Mouse (Mus musculus) ovary, adult 18-20 months (tissue): ENCODE measurements around the gene Kif5a.
A peak's percentile ranks its signal among the peaks of the same experiment; 100 is the strongest.

Source experiments
- DNase-seq: peaks from one replicate; pipeline ENCODE4 v3.0.0; 2022; ENCODE audit warnings: low spot score, mixed read lengths

Gene Kif5a

DNA sequence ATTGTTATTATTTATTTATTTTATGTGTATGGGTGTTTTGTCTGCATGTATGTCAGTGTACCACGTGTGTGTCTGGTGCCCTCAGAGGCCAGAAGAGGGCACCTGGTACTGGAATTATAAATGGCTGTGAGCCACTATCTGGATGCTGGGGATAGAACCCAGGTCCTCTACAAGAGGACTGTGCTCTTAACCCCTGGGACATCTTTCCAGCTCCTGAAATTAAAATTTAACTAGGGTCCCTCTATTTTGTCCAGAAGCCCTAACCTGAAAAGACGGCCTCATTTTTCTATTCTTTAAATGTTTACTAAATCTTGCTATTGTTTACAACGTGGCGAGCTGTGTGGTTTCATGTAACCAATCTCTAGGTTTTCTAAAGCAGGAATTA lies 2.6 kb upstream of the Kif5a start:
- no peak for DNase-seq

DNA sequence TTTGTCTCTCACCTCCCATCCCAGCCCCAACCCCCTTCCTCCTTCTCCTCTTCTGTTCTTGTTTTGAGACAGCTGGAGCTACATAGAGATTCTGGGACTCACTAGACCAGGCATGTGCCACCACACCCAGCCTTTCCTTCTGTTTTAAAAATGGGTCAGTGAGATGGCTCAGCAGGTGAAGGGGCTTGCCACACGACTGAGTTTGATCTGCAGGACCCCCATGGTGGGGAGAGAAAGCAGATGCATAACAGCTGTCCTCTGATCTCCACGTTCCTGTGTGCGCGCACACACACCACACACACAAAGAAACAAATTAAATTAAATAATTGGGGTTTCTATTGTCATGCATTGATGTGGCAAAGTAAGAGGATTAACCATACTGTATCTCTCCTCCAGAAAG lies 1.8 kb upstream of the Kif5a start:
- no peak for DNase-seq

DNA sequence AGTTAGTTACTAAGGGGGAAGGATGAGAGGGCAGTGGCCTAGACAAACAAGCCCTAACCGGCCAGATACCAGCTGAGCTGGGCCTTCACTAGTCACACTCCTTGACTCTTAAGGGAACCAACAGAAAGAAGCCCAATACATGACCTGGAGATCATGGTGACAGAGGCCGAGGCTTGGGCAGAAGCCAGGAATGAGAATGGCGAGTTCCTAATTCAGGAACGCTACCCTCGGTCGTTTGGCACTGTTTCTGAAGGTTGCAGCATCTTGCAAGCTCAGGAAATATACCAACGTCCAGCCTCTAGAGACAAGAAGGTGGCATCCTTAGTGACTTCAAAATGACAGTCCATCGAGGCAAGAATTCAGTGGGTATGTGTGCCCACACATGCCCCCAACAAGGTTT lies 1.2 kb upstream of the Kif5a start:
- DNase-seq = no peak

DNA sequence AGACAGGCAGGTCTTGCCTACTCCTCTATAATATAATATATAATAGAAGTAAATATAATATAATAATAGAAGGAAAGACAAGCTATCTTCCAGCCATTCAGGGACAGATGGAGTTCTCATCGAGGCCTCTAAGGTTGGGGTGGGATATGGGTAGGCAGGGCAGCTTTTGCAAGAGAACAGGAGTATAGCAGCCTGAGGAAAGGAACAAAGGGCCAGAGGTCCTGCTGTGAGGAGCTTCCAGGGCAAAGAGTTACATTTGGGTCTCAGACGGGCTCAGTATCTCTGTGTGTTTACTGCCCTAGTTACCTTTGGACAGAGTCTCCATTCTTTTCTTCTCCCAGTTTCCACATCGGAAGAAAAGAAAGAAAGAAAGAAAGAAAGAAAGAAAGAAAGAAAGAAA lies 483 bp upstream of the Kif5a start:
- DNase-seq = no peak

DNA sequence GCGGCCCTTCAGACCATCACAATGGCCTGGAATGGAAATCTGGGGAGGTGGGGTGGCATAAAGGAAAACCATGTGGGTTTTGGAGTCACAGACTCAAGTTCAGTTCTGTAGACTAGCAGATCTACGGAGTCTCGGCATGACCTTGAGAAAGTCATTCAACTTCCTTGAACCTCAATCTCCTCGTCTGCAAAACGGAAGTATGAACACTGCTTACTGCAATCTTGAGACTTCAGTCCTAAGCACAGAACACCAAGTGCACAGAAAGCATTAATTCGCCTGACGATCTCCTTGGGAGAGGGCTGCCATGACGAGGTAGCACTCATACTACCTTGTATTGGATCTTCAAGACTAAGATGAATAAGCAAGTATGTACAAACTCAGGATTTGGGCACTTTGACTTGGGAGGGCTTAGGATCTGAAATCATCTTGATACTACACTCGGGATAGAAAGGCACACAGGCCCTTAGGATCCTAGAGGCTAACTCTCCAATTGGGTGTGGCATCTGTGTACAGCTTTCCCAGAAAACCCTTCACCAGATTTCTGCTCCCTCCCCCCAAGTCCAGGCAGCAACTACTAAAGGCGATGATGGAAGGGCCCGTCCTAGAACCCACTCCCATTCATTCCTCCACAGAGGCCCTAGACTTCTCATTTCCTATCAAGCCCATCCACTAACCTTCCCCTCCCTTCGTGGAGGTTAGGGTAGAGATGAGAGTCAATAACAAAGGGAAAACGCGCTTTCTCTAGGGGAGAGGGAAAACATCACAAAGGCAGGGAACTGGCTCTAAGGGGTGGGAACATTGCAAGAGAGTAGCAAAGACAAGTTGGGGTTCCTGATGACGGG lies 1.2 kb downstream of the Kif5a start:
- DNase-seq = no peak

DNA sequence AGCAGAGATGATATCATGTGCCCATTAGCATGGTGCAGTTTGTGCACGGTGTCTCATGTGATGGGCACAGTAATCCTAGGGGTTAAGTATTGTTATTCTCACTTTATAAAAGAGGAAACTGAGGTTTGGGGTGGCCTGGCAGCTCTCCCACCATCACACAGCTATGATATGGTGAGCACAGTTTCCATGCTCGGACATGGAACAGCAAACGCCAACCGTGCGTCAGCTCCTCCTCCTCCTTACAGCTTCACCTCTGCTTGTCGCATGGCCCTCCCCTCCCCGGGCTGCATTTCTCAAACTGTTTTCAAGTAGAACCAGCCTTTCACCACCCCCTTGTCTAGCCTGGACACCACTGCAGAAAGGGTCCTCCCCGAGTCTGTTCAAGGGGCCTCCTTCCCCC lies 4.7 kb downstream of the Kif5a start:
- no peak for DNase-seq

DNA sequence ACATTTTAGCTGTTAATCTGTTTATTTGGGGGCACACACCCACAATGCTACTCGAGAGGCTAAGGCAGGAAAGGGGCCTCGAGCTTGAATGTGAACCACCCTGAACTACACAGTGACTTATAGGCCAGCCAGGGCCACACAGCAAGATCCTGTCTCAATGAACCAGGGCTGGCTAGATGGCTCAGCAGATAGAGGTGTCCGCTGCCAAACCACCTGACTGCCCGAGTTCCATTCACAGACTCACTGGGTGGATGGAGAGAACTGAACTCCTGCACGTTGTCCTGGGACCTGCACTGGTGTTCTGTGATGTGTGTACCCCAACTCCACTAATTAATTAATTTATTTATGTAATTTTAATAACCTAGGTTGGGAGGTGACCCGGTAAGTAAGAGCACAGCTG lies 5.4 kb downstream of the Kif5a start:
- DNase-seq = no peak

DNA sequence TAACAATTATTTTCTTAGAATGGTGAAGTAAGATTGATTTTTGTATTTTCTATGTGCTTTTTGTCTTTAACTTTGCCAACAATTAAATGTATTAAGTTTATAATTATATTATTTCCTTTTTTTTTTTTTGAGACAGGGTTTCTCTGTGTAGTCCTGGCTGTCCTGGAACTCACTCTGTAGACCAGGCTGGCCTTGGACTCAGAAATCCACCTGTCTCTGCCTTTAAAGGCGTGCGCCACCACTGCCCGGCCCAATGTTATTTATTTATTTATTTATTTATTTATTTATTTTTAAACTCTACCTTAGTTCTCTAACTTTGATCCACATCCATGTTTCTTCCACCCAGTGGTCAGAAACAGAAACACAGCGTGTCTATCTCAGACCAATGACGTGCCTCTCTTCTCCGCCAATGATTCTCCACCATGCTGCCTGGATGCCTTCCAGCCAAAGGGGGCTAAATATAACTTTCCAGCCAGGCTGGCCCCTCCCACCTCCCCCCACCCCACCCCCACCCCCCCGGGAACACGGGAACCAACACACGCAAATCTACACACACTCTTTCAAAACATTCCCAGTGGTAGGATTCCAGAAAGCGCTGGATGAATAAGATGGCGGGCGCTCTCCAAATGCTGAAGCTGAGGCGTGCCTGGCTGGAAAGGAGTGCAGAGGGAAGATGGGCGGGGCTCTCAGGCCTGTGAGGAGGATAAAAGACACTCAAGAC lies 7.4 kb downstream of the Kif5a start:
- DNase-seq = peak; percentile 39

DNA sequence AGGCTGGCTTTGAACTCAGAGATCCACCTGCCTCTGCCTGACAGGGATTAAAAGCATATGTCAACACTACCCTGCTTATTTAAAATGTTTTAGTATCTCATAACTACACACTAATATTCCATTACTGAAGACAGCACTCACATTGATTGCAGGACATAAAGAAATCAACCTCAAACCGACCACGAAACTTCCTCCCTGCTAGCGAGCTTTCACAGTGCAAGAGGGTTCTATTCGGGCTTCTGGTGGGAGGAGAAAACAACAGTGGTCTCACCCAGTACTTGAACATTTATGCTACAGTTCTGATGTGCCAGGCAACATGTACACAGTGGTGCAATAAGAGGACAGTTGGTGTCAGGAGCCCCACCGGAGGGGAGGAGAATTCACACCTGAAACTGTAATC lies 12.3 kb downstream of the Kif5a start:
- no peak for DNase-seq

DNA sequence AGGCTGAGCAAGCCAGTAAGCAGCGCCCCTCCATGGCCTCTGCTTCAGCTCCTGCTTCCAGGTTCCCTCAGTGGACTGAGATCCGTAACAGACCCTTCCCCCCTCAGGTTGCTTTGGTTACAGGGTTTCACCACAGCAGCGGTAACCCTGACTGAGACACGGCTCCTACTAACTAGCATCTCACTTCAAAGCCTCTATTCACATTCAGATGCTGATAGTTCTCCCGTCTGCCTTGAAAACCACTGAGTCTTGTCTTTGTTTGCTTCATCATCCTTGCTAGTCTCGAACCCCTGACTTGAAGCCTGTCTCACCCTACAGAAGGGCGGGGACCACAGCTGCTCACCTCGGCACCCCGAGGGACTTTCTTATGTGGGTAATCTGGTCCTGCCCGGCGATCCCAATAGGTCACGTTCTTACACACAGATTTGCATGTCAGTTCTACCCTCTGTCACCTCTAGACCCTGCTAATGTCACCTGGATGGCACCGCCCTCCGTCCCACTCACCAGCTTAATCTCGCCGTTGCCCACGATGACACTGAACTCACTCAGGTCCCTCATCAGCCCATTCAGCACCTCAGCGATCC lies 24.8 kb downstream of the Kif5a start:
- no peak for DNase-seq

DNA sequence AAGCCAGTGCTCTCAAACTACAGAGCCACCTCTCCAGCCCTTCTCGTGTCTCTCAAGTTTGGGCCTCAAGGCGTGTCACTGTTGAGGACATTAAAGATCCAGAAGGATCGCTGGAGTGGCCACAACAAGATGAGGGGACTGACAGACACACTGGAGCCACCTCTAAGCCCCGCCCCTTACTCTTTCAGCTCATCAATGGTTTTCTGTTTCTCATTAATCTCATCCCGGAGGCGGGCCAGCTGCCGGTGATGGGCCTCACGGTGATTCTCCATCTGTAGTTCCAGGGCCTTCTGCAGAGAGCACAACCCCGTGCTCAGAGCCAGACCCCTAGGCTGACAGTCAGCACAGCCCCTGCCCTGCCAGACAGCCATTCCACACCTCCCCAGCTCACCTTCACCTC lies 26.6 kb downstream of the Kif5a start:
- no peak for DNase-seq

DNA sequence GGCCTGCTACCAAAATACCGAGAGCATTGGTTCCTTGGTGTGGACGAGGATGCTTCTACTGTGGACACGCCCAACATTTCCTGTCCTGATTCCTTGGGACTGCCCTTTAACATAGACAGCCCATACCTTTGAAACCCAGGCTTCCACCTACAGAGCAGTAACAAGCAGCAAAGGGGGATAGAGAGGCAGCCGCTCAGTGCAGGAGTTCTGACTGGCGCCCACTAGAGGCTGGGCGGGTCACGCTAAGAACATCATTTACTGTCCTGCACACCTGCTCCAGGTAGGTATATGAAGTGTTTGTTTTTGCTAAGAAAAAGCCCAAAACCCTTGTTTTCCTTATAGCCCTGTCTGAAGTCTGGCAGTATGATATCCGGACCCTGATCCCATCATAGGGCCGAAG lies 30.0 kb downstream of the Kif5a start:
- no peak for DNase-seq

DNA sequence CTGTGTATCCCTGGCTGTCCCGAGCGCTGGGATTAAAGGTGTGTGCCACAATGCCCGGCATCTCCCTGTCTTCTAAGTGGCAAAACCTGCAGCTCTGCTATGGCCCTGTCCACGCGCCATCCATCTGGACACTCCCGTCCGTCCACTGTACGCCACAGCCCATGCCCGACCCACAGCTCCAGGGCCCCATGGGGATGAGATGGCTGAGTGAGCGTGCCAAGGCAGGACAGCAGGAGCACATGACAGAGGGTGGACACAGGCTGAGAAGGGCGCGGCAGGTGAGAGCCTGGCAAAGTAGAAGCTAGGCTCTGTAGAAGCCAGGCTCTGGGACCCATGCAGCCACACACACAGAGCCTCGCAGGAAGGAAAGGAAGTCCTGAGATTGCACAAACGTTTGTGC lies 31.4 kb downstream of the Kif5a start:
- DNase-seq = no peak

DNA sequence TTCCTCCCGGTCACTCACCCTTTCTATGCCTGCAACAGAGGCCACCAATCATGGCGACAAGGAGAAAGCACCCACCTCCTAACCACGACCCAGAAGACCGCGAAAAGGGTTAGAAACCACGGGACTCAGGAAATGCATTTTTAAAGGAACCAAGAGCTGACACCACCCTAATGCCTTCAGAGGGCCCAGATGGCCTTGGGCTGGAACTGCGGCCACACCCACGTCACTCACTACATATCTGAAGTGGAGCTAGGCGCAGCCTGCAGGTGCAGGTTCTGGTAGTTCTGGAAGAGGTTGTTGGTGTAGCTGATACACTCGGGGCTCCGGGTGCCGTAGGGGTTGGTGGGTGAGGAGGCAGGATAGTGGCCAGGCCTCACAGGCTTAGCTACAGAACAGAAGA lies 32.5 kb downstream of the Kif5a start:
- no peak for DNase-seq

DNA sequence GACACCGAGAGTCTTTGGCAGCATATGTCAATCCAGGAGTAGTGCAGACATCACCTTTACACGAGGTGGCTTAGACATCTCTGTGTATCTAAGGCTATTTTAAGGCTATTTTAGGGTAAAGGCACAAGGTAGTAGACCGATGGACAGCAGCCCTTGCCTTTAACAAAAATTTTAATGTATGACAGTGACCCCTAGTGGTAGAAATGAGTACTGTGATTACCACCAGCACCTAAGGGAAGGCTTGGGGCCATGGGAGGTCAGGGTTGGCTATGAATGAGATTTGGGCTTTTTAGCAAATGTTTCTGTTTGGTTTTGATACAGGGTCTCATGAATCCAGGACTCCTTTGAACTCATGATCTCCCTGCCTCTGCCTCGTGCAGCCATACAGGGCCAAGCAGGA lies 34.3 kb downstream of the Kif5a start:
- no peak for DNase-seq

DNA sequence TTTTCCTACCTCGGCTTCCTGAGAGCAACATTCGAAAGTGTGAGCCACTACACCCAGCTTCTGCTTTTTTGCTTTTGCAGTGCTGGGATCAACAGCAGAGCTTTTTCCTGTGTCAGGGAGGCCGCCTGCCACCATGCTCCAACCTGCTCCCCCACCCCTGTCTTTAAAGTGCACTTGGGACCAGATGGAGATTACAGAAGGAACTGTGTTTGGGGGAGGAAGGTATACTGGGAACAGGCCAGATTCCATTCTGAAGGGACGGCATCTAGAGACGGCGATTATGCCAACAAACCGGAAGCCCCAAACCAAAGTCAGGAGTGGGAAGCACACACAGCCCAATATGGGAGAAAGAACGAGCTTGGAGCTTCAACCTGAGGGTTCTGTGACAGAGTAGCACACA lies 36.0 kb downstream of the Kif5a start:
- DNase-seq = no peak

DNA sequence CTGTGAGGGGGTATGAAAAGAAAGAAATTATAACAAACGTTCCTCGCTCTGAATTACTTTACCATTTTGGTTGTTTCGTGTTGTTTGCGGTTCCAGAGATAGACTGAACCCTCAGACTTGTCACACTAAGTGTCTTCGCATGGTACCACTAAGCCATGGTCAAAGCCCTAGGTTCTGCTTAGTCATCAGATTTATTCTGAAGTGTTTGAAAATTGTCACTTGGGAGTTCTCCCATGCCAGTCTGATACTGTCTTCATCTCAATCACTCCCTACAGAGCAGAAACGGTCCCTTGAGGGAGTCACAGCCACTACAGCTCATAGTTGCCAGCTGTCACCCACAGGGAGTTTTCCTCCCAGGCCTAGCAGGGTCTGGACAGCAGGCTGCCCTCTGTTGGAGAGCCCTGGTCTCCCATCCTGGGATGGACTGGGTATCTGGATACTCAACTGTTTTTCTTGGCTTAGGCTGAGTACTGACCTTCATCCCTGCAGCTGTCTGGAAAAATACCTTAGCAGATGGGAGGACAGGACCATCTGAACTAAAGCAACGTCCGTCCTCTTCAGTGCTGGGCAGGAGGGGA lies 36.7 kb downstream of the Kif5a start:
- peak; percentile 37 for DNase-seq

DNA sequence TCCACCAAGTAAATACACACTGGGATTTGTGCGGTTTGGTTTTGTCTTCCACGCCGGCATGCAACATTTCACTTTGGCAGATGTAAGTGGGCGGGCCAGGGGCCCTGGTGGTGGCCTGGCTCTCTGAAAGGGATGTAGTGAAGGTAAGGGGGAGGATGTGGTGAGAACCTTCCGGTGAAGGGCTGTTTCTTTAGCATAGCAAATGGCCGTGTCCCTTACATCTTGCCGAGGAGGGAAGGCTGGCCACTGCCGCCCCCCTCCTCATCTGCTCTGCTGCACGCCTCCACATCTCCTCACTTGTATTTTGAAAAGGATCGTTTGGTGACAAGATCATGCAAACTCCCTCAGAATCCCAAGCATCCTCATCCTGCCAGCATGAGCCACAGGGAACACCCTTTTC lies 37.4 kb downstream of the Kif5a start:
- no peak for DNase-seq

DNA sequence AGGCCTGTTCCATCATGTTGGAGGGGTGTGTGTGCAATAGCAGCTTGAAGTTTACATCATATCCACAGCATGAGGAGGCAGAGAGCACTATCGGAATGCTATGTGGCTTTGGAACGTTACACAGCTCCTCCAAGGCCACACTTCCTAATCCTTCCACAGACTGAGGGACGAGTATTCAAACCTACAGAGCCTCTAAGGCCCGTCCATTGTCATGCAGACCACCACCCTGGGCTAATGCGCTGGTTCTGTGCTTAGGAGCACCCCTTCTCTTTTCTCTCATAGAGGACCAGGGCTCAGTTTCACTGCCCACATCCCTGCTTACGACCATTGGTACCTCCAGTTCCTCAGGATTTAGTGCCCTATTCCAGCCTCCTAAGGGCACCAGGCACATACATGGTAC lies 37.9 kb downstream of the Kif5a start:
- no peak for DNase-seq

DNA sequence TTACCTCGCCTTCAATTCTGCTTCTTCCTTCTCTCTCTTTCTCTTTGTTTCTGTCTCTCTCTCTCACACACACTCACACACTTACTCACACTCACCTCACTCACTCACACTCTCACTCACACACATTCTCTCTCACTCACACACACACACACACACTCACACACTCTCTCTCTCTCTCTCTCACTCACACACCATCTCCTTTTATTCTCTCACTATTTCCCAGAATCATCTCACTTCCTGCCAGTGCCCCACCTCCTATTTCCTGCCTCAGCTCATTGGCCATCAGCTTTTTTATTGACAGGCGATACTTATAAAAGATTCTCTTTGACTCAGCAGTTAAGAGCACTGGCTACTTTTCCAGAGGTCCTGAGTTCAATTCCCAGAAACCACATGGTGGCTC lies 44.8 kb downstream of the Kif5a start:
- DNase-seq = no peak

DNA sequence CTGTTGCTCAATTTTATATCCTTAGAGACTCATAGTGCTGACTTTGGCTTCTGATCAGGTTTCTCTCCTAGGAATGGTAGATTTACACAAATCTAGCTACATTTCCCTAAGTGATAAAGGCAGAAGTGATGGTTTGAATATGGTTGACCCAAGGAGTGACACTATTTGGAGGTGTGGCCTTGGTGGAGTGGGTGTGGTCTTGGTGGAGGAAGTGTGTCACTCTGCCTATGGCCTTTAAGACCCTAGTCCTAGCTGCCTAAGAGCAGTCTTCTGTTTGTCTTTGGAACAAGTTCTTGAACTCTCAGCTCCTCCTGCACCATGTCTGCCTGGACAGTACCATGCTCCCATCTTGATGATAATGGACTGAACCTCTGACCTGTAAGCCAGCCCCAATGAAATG lies 46.0 kb downstream of the Kif5a start:
- no peak for DNase-seq

DNA sequence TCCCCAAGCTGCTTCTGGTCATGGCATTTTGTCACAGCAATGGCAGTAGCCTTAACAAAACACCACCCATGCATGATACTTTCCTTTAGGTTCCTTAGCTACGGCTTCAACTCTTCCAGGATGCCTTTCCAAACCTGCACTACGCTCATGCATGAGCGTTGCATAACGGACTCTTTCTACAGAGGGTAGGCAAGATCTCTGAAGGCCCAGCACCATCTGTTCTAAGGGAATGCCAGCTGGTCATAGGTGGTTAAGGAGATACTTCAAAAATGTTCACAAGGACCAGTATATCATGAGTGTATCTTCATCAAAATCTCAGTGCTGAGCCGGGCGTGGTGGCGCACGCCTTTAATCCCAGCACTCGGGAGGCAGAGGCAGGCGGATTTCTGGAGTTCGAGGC lies 46.7 kb downstream of the Kif5a start:
- no peak for DNase-seq

DNA sequence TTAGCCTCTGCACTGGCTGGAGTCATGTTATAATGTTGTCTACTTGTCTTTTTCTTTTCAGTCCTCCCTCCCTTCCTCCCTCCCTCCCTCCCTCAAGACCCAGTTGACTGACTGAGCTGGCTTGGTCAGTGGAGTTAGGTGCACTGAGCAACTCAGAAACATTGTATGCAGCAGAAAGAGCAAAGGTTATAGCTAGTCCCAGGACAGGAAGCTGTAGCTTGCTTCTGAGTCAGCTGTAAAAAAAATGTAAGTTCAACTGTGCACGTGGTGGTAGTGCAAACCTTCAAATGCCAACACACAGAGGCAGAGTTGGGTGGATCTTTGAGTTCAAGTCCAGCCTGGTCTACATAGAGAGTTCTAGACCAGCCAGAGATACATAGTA lies 48.7 kb downstream of the Kif5a start:
- DNase-seq = no peak
